ENCODE assay signal across 18 mouse cellular contexts in the genomic region with DNA sequence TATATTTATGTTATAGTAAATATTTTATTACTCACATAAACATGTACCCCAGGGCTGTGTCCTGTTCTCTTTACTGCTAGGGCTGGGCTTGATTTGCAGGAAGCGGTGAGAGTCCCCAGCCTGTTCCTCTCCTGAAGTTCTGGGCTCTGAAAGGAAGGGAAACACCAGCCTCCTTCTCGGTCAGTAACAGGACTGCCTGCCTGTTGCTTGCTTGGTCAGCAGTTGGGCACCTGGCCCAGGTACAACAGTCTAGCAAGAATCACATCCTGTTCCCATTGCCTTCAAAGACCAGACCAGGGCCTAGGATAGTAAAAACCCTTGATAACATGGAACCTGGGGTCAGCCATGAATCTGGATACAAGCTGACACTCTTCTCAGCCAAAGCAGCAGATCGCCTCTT. TPM values are rescaled to one million over a fixed set of nuclear protein-coding genes. Genes with fewer than 3 reads are reported as not detected.
DNase-seq lines count a peak whose midpoint lies in the region; ATAC-seq lines count a peak whose summit lies in the region.
"Had no signal": no experiment of that assay in that cellular context is flagged by ENCODE, and none has a peak within 500 bp of the region (broad histone marks: within the 10 kb centered on the region; RNA-seq: fewer than 3 reads in every experiment).

No protein-coding gene starts in this region.

- H3K4me1 ChIP-seq in forebrain, embryonic 10.5 days = peaks cover 62% of the 10 kb centered on the region
- H3K4me1 ChIP-seq in forebrain, embryonic 14.5 days (ENCODE audit: control insufficient read depth, insufficient read depth, low read length) = peaks cover 9% of the 10 kb centered on the region
- peaks cover 24% of the 10 kb centered on the region for H3K4me1 ChIP-seq in hindbrain, embryonic 16.5 days (ENCODE audit: control insufficient read depth, insufficient read depth, low read depth, low read length)
- peaks cover 34% of the 10 kb centered on the region for H3K4me1 ChIP-seq in neural tube, embryonic 12.5 days

- 31% methylated on average over 3 of the region's 3 CpGs for WGBS in forebrain, embryonic 10.5 days
- WGBS in forebrain, embryonic 14.5 days = 54% methylated on average over 3 of the region's 3 CpGs
- 58% methylated on average over 3 of the region's 3 CpGs for WGBS in hindbrain, embryonic 16.5 days
- WGBS in neural tube, embryonic 12.5 days = 49% methylated on average over 3 of the region's 3 CpGs

- peak overlapping the region; percentile 37 for H3K4me2 ChIP-seq in forebrain, embryonic 14.5 days (ENCODE audit: low read length)
- H3K4me2 ChIP-seq in hindbrain, embryonic 16.5 days (ENCODE audit: low read length) = peak overlapping the region; percentile 22
- peak overlapping the region; percentile 49 for H3K4me2 ChIP-seq in neural tube, embryonic 12.5 days (replicated peaks)
- H3K4me2 ChIP-seq: liver, embryonic 11.5 days had no signal

- H3K27ac ChIP-seq in forebrain, embryonic 10.5 days = no peak overlapping the region
- H3K27ac ChIP-seq in forebrain, embryonic 14.5 days (ENCODE audit: low read depth, low read length) = no peak overlapping the region
- no peak overlapping the region for H3K27ac ChIP-seq in hindbrain, embryonic 16.5 days (ENCODE audit: low read depth, low read length)
- no peak overlapping the region for H3K27ac ChIP-seq in neural tube, embryonic 12.5 days
- H3K27ac ChIP-seq: lung, embryonic 15.5 days had no signal

- H3K36me3 ChIP-seq in forebrain, embryonic 10.5 days (replicated peaks) = no peaks in the 10 kb centered on the region
- no peaks in the 10 kb centered on the region for H3K36me3 ChIP-seq in forebrain, embryonic 14.5 days (ENCODE audit: control insufficient read depth, insufficient read depth, low read length)
- H3K36me3 ChIP-seq in hindbrain, embryonic 16.5 days (ENCODE audit: control insufficient read depth, insufficient read depth, low read length) = no peaks in the 10 kb centered on the region
- no peaks in the 10 kb centered on the region for H3K36me3 ChIP-seq in neural tube, embryonic 12.5 days
- H3K36me3 ChIP-seq: lung, embryonic 15.5 days had no signal

- no peak for ATAC-seq in forebrain, embryonic 14.5 days
- no peak for ATAC-seq in hindbrain, embryonic 16.5 days
- no peak for ATAC-seq in neural tube, embryonic 12.5 days (ENCODE audit: low FRiP score, low read depth)
- ATAC-seq: activated CD4-positive, CD25-positive, alpha-beta regulatory T cell, adult 4 months had no signal

- H3K4me3 ChIP-seq in forebrain, embryonic 10.5 days = peak overlapping the region; percentile 63
- 0 out of 2 replicates have a peak overlapping the region, but pooled peaks have one; percentile 12 for H3K4me3 ChIP-seq in forebrain, embryonic 14.5 days (ENCODE audit: low read depth, low read length)
- H3K4me3 ChIP-seq in hindbrain, embryonic 16.5 days (ENCODE audit: low read length) = no peak overlapping the region
- peak overlapping the region; percentile 25 for H3K4me3 ChIP-seq in neural tube, embryonic 12.5 days
- H3K4me3 ChIP-seq: megakaryocyte, embryonic 14.5 days had no signal

- H3K27me3 ChIP-seq in forebrain, embryonic 10.5 days (ENCODE audit: poor library complexity, severe bottlenecking) = peaks cover 99% of the 10 kb centered on the region
- H3K27me3 ChIP-seq in forebrain, embryonic 14.5 days (replicated peaks; ENCODE audit: control insufficient read depth, insufficient read depth, low read length) = peaks cover 37% of the 10 kb centered on the region
- peaks cover 38% of the 10 kb centered on the region for H3K27me3 ChIP-seq in hindbrain, embryonic 16.5 days (replicated peaks; ENCODE audit: control insufficient read depth, insufficient read depth, low read length)
- H3K27me3 ChIP-seq in neural tube, embryonic 12.5 days (replicated peaks) = peaks cover 88% of the 10 kb centered on the region

- H3K9me3 ChIP-seq in forebrain, embryonic 10.5 days = no peaks in the 10 kb centered on the region
- no peaks in the 10 kb centered on the region for H3K9me3 ChIP-seq in forebrain, embryonic 14.5 days (replicated peaks; ENCODE audit: control insufficient read depth, low read length)
- no peaks in the 10 kb centered on the region for H3K9me3 ChIP-seq in hindbrain, embryonic 16.5 days (ENCODE audit: control insufficient read depth, low read length)
- no peaks in the 10 kb centered on the region for H3K9me3 ChIP-seq in neural tube, embryonic 12.5 days
- H3K9me3 ChIP-seq: lung, embryonic 15.5 days; megakaryocyte, embryonic 14.5 days had no signal

- no peak for DNase-seq in forebrain, embryonic 10.5 days (ENCODE audit: extremely low spot score, low spot score)
- DNase-seq in forebrain, embryonic 14.5 days (ENCODE audit: low spot score) = no peak
- DNase-seq in thymus, postnatal 25 days = no peak
- DNase-seq in lung, postnatal 14 days = no peak
- DNase-seq in layer of hippocampus, postnatal 14 days (ENCODE audit: low spot score in 2 of 2) = no peak
- DNase-seq: cerebellum, adult 18-20 months; heart, postnatal 14 days; kidney, adult 8-10 months; right cerebral cortex, postnatal 14 days had no signal

- H3K9ac ChIP-seq in forebrain, embryonic 14.5 days (ENCODE audit: low read length) = no peak overlapping the region
- H3K9ac ChIP-seq in hindbrain, embryonic 16.5 days (ENCODE audit: low read depth, low read length) = no peak overlapping the region
- H3K9ac ChIP-seq in neural tube, embryonic 12.5 days = no peak overlapping the region
- H3K9ac ChIP-seq: lung, embryonic 15.5 days had no signal

RNA-seq across cellular contexts. Expression of a gene that starts 4.0 kb away (rescaled TPM):
- 2.7 and 3.0 TPM in 2 replicates for polyA plus RNA-seq in forebrain, embryonic 10.5 days (2016; fragmentation: Nextera tagmentation; extraction: Ambion mirVana)
- polyA plus RNA-seq in forebrain, embryonic 14.5 days (2014; fragmentation: Nextera tagmentation; extraction: Ambion mirVana) = 14.8 and 15.3 TPM in 2 replicates
- polyA plus RNA-seq in hindbrain, embryonic 16.5 days (2015; fragmentation: Nextera tagmentation; extraction: Ambion mirVana) = 3.0 and 6.7 TPM in 2 replicates
- 25.2 and 25.8 TPM in 2 replicates for polyA plus RNA-seq in neural tube, embryonic 12.5 days (2016; fragmentation: Nextera tagmentation; extraction: Ambion mirVana)
- 10 to 100 TPM; 33.0 to 41.2 TPM for total RNA-seq in layer of hippocampus, postnatal 14 days (2021)
- total RNA-seq: neutrophil, adult 5-6 weeks had no signal
- polyA plus RNA-seq: activated CD4-positive, CD25-positive, alpha-beta regulatory T cell, adult 4 months had no signal

RNA-seq across cellular contexts. Expression of a gene that starts 32.8 kb away (rescaled TPM):
- polyA plus RNA-seq in forebrain, embryonic 10.5 days (2016; fragmentation: Nextera tagmentation; extraction: Ambion mirVana) = 63.0 and 65.9 TPM in 2 replicates
- 34.5 and 42.0 TPM in 2 replicates for polyA plus RNA-seq in forebrain, embryonic 14.5 days (2014; fragmentation: Nextera tagmentation; extraction: Ambion mirVana)
- 37.9 TPM in 2 replicates for polyA plus RNA-seq in hindbrain, embryonic 16.5 days (2015; fragmentation: Nextera tagmentation; extraction: Ambion mirVana)
- polyA plus RNA-seq in neural tube, embryonic 12.5 days (2016; fragmentation: Nextera tagmentation; extraction: Ambion mirVana) = 58.5 and 60.4 TPM in 2 replicates
- total RNA-seq in layer of hippocampus, postnatal 14 days (2021) = 10 to 100 TPM; 15.5 to 17.5 TPM

RNA-seq across cellular contexts. Expression of a gene that starts 39.9 kb away (rescaled TPM):
- 5.5 and 8.7 TPM in 2 replicates for polyA plus RNA-seq in forebrain, embryonic 10.5 days (2016; fragmentation: Nextera tagmentation; extraction: Ambion mirVana)
- polyA plus RNA-seq in forebrain, embryonic 14.5 days (2014; fragmentation: Nextera tagmentation; extraction: Ambion mirVana) = 1.4 TPM in 2 replicates
- 1.5 and 2.1 TPM in 2 replicates for polyA plus RNA-seq in hindbrain, embryonic 16.5 days (2015; fragmentation: Nextera tagmentation; extraction: Ambion mirVana)
- 1.6 and 3.6 TPM in 2 replicates for polyA plus RNA-seq in neural tube, embryonic 12.5 days (2016; fragmentation: Nextera tagmentation; extraction: Ambion mirVana)
- 1 to 10 TPM; 4.5 to 4.9 TPM for total RNA-seq in layer of hippocampus, postnatal 14 days (2021)

RNA-seq across cellular contexts. Expression of a gene that starts 50.0 kb away (rescaled TPM):
- 0.31 and 0.61 TPM in 2 replicates for polyA plus RNA-seq in forebrain, embryonic 10.5 days (2016; fragmentation: Nextera tagmentation; extraction: Ambion mirVana)
- polyA plus RNA-seq in forebrain, embryonic 14.5 days (2014; fragmentation: Nextera tagmentation; extraction: Ambion mirVana) = not detected in 2 replicates
- polyA plus RNA-seq in hindbrain, embryonic 16.5 days (2015; fragmentation: Nextera tagmentation; extraction: Ambion mirVana) = 0.36 and 0.49 TPM in 2 replicates
- 0.84 and 1.2 TPM in 2 replicates for polyA plus RNA-seq in neural tube, embryonic 12.5 days (2016; fragmentation: Nextera tagmentation; extraction: Ambion mirVana)
- under 1 TPM; 0.45 to 0.92 TPM for total RNA-seq in layer of hippocampus, postnatal 14 days (2021)
- total RNA-seq: heart, adult 8-10 months; heart, postnatal 14 days; neutrophil, adult 5-6 weeks had no signal
- polyA plus RNA-seq: activated CD4-positive, CD25-positive, alpha-beta regulatory T cell, adult 4 months; large intestine, adult 2 months; liver, embryonic 11.5 days; lung, embryonic 15.5 days had no signal

RNA-seq across cellular contexts. Expression of a gene that starts 54.0 kb away (rescaled TPM):
- 260 and 269 TPM in 2 replicates for polyA plus RNA-seq in forebrain, embryonic 10.5 days (2016; fragmentation: Nextera tagmentation; extraction: Ambion mirVana)
- polyA plus RNA-seq in forebrain, embryonic 14.5 days (2014; fragmentation: Nextera tagmentation; extraction: Ambion mirVana) = 118 TPM in 2 replicates
- polyA plus RNA-seq in hindbrain, embryonic 16.5 days (2015; fragmentation: Nextera tagmentation; extraction: Ambion mirVana) = 86.1 and 93.2 TPM in 2 replicates
- polyA plus RNA-seq in neural tube, embryonic 12.5 days (2016; fragmentation: Nextera tagmentation; extraction: Ambion mirVana) = 157 and 162 TPM in 2 replicates
- total RNA-seq in layer of hippocampus, postnatal 14 days (2021) = 10 to 100 TPM; 33.2 to 35.7 TPM
